Mouse (Mus musculus) liver, embryonic 14.5 days (tissue): ENCODE measurements around the gene Fcrlb.

Experiments used
- CTCF ChIP-seq: IDR thresholded peaks from 2 replicates; pipeline ENCODE4 v1.5.1; 2016; ENCODE audit warnings: antibody characterized with exemption, low read depth, control low read depth
- EP300 ChIP-seq: IDR thresholded peaks from 2 replicates; pipeline ENCODE4 v1.6.1; 2016; ENCODE audit warnings: antibody characterized with exemption, low read depth

- no peak for TF ChIP-seq CTCF
- TF ChIP-seq EP300 = no peak
These were observed 53.9 kb downstream of the Fcrlb start for GRCm38 (mm10) chr1:170858872-170859271.
